9 mouse cellular contexts compared by ENCODE assay signal in the genomic region with DNA sequence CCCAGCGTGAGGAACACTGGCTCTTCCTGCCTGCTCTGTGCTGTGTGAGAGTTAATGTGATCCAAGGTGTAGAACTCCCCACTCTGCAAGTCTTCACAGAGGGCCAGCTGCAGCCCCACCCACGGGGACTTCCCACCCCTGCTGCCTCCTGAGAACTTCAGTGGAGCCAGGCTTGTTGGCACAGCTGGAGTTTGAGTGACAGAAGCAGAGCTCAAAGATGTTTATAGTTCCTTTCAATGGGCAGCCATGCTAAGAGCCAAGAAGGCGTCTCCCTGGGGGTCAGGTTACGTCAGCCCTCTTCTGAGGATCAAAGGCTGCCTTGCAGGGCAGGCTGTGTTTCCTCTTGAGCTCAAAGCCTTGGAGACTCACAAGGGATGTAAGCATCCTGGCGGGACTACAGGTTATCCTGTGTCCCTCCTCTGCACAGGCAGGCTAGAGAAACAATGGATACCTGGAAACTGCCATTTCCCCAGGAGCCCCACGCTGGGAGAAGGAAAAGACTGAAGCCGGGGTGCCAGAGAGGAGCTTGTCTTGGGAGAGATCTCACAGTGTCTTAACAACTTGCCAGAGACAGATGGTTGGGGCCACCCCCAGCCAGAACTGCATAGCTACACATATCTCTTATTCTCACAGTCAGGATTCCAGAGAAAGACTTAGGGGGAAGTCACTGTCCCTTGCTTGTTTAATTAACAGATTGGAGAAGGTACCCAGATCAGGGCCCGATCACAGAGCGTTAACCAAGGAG. TPM values are rescaled to one million over a fixed set of nuclear protein-coding genes. Genes with fewer than 3 reads are reported as not detected.
DNase-seq lines count a peak whose midpoint lies in the region; ATAC-seq and TF ChIP-seq lines count a peak whose summit lies in the region.
"Had no signal": no experiment of that assay in that cellular context is flagged by ENCODE, and none has a peak within 500 bp of the region (broad histone marks: within the 10 kb centered on the region; RNA-seq: fewer than 3 reads in every experiment).

No protein-coding gene starts in this region.

- ATAC-seq in kidney, postnatal 0 days (replicated peaks; ENCODE audit: low FRiP score, low read depth): peak; percentile 70
- ATAC-seq in stomach, embryonic 16.5 days (ENCODE audit: insufficient read depth, low FRiP score): peak; percentile 75

- no peak for TF ChIP-seq POLR2A in kidney, adult 2 months (IDR thresholded peaks at IDR 0.05; ENCODE audit: low read depth, low read length)
- no peak for TF ChIP-seq POLR2A in cortical plate, adult 2 months (IDR thresholded peaks at IDR 0.05; ENCODE audit: extremely low read depth, insufficient read depth, low read length)

- no peak overlapping the region for H3K27ac ChIP-seq in kidney, adult 2 months (ENCODE audit: insufficient read depth, low read depth, low read length)
- 0 out of 2 replicates have a peak overlapping the region, but pooled peaks have one; percentile 52 for H3K27ac ChIP-seq in cortical plate, adult 2 months (ENCODE audit: insufficient read depth, low read length)
- 0 out of 2 replicates have a peak overlapping the region, but pooled peaks have one; percentile 31 for H3K27ac ChIP-seq in kidney, postnatal 0 days
- peak overlapping the region; percentile 46 for H3K27ac ChIP-seq in stomach, embryonic 16.5 days (ENCODE audit: low read length)

- DNase-seq in kidney, adult 2 months: peak; percentile 23
- DNase-seq in kidney, adult 9 months: no peak
- peak; percentile 47 to 56 for DNase-seq in gastrocnemius, adult 8-10 months (ENCODE audit: low spot score in 2 of 2)
- DNase-seq in kidney, postnatal 0 days (ENCODE audit: low spot score): peak; percentile 81
- peak; percentile 42 for DNase-seq in lung, postnatal 14 days
- DNase-seq in Muller cell, postnatal 12 days (ENCODE audit: inconsistent ontology term): no peak

- no peak overlapping the region for H3K4me3 ChIP-seq in kidney, adult 2 months (ENCODE audit: insufficient read depth, low read depth, low read length)
- no peak overlapping the region for H3K4me3 ChIP-seq in cortical plate, adult 2 months (ENCODE audit: insufficient read depth, low read length)
- no peak overlapping the region for H3K4me3 ChIP-seq in kidney, postnatal 0 days (replicated peaks; ENCODE audit: low read depth, low read length)
- H3K4me3 ChIP-seq in stomach, embryonic 16.5 days (replicated peaks; ENCODE audit: low read length): no peak overlapping the region

- WGBS in kidney, adult 2 months: 41% methylated on average over 9 of the region's 9 CpGs
- 21% methylated on average over 9 of the region's 9 CpGs for WGBS in kidney, postnatal 0 days
- 20% methylated on average over 9 of the region's 9 CpGs for WGBS in stomach, embryonic 16.5 days

- no peaks in the 10 kb centered on the region for H3K4me1 ChIP-seq in kidney, adult 2 months (ENCODE audit: control insufficient read depth, insufficient read depth, low read length)
- H3K4me1 ChIP-seq in cortical plate, adult 2 months (ENCODE audit: control insufficient read depth, insufficient read depth, low read length): peaks cover 3% of the 10 kb centered on the region; the same call in 1 of the 2 replicates
- peaks cover 9% of the 10 kb centered on the region for H3K4me1 ChIP-seq in kidney, postnatal 0 days (replicated peaks; ENCODE audit: insufficient read depth, low read length)
- H3K4me1 ChIP-seq in stomach, embryonic 16.5 days (ENCODE audit: control insufficient read depth, insufficient read depth, low read length): peaks cover 17% of the 10 kb centered on the region

- no peak for TF ChIP-seq CTCF in kidney, adult 2 months (conservative IDR thresholded peaks at IDR 0.05; ENCODE audit: insufficient read depth, insufficient read length, low read depth, low read length)
- TF ChIP-seq CTCF in cortical plate, adult 2 months (IDR thresholded peaks at IDR 0.05; ENCODE audit: extremely low read depth, insufficient read depth, low read length): no peak
- TF ChIP-seq CTCF in kidney, postnatal 0 days (IDR thresholded peaks at IDR 0.05; ENCODE audit: low read depth): no peak

- no peaks in the 10 kb centered on the region for H3K27me3 ChIP-seq in kidney, adult 2 months (replicated peaks; ENCODE audit: control insufficient read depth, insufficient read depth, low read length)
- H3K27me3 ChIP-seq in kidney, postnatal 0 days (ENCODE audit: insufficient read depth, low read length): no peaks in the 10 kb centered on the region
- no peaks in the 10 kb centered on the region for H3K27me3 ChIP-seq in stomach, embryonic 16.5 days (ENCODE audit: control insufficient read depth, insufficient read depth, low read length)

- H3K9me3 ChIP-seq in kidney, postnatal 0 days (replicated peaks; ENCODE audit: low read length): no peaks in the 10 kb centered on the region
- no peaks in the 10 kb centered on the region for H3K9me3 ChIP-seq in stomach, embryonic 16.5 days (replicated peaks; ENCODE audit: control insufficient read depth, low read length)

- H3K36me3 ChIP-seq in kidney, adult 2 months (ENCODE audit: control insufficient read depth, insufficient read depth, low read length): no peaks in the 10 kb centered on the region
- no peaks in the 10 kb centered on the region for H3K36me3 ChIP-seq in kidney, postnatal 0 days (ENCODE audit: insufficient read depth, low read length)
- H3K36me3 ChIP-seq in stomach, embryonic 16.5 days (ENCODE audit: control insufficient read depth, insufficient read depth, low read length): no peaks in the 10 kb centered on the region

- H3K4me2 ChIP-seq in kidney, postnatal 0 days (ENCODE audit: low read length): no peak overlapping the region
- no peak overlapping the region for H3K4me2 ChIP-seq in stomach, embryonic 16.5 days (ENCODE audit: low read depth, low read length)

- H3K9ac ChIP-seq in kidney, postnatal 0 days (ENCODE audit: low read depth, low read length): no peak overlapping the region
- peak overlapping the region; percentile 55 for H3K9ac ChIP-seq in stomach, embryonic 16.5 days (ENCODE audit: low read length)

RNA-seq across cellular contexts. Expression of gene Abcc6, which starts 16.7 kb away (rescaled TPM):
- 13.2 and 21.1 TPM in 2 replicates for polyA plus RNA-seq in kidney, adult 2 months (2012; rRNA removed)
- polyA plus RNA-seq in cortical plate, adult 2 months (2012; rRNA removed): 2.3 and 3.1 TPM in 2 replicates
- total RNA-seq in gastrocnemius, adult 8-10 months (2022): under 1 TPM in 1 of 4 experiments, not detected in 3; 0.13 TPM
- polyA plus RNA-seq in kidney, postnatal 0 days (2015; fragmentation: Nextera tagmentation; extraction: Ambion mirVana): 0.33 and 0.47 TPM in 2 replicates
- polyA plus RNA-seq in stomach, embryonic 16.5 days (2015; fragmentation: Nextera tagmentation; extraction: Ambion mirVana): 1.6 and 2.7 TPM in 2 replicates
- total RNA-seq: hematopoietic stem cell, adult 5-6 weeks had no signal

RNA-seq across cellular contexts. Expression of gene Nomo1, which starts 20.1 kb away (rescaled TPM):
- polyA plus RNA-seq in kidney, adult 2 months (2012; rRNA removed): 36.4 and 36.8 TPM in 2 replicates
- polyA plus RNA-seq in cortical plate, adult 2 months (2012; rRNA removed): 70.3 and 71.5 TPM in 2 replicates
- 100 to 1,000 TPM in 3 of 4 experiments, 10 to 100 TPM in 1; 89.6 to 107 (median 103) TPM for total RNA-seq in gastrocnemius, adult 8-10 months (2022)
- 27.2 and 30.3 TPM in 2 replicates for polyA plus RNA-seq in kidney, postnatal 0 days (2015; fragmentation: Nextera tagmentation; extraction: Ambion mirVana)
- polyA plus RNA-seq in stomach, embryonic 16.5 days (2015; fragmentation: Nextera tagmentation; extraction: Ambion mirVana): 46.5 and 47.2 TPM in 2 replicates

Comparison
In these comparisons a context has a peak if more than half of its experiments do, and no peak if none do; other contexts are left out.
1. DNase-seq: peak in kidney, adult 2 months (single experiment), gastrocnemius, adult 8-10 months (2 of 2), kidney, postnatal 0 days (single experiment) and lung, postnatal 14 days (single experiment); none in kidney, adult 9 months (single experiment) and Muller cell, postnatal 12 days (single experiment).